Mouse (Mus musculus) hindbrain, postnatal 0 days (tissue): ENCODE results near the gene Kmt2c. TPM values are rescaled to one million over a fixed set of nuclear protein-coding genes. Genes with fewer than 3 reads are reported as not detected.
"Not testable (repeated sequence)": the region's sequence is repeated elsewhere in the genome, so short reads cannot be mapped to it uniquely, and the experiment has no call there.

Experiments used
- ATAC-seq: fragments of 200-750 bp; cut with Nextera tagmentation; 2 replicates; pipeline ENCODE4 v1.8.0; 2017; ENCODE audit warnings: mild to moderate bottlenecking, moderate TSS enrichment, moderate library complexity
- DNase-seq: peaks from one replicate; pipeline ENCODE4 v3.0.0-alpha.2; 2015; ENCODE audit warnings: low spot score
- H3K27ac ChIP-seq: fragments of 300-500 bp; sonication (generic); 2 replicates; pipeline ENCODE4 v1.5.1; 2014; ENCODE audit warnings: mild to moderate bottlenecking
- H3K27me3 ChIP-seq: fragments of 300-500 bp; sonication (generic); 2 replicates; pipeline ENCODE4 v1.6.1; 2014; ENCODE audit warnings: low read length, mixed read lengths; ENCODE audit not compliant: insufficient read depth
- H3K36me3 ChIP-seq: fragments of 300-500 bp; sonication (generic); 2 replicates; pipeline ENCODE4 v1.6.1; 2014; ENCODE audit warnings: low read length, mixed read lengths; ENCODE audit not compliant: insufficient read depth
- H3K4me1 ChIP-seq: fragments of 300-500 bp; sonication (generic); 2 replicates; pipeline ENCODE4 v1.6.1; 2014; ENCODE audit warnings: antibody characterized with exemption, low read length, mixed read lengths; ENCODE audit not compliant: insufficient read depth
- H3K4me2 ChIP-seq: fragments of 300-500 bp; sonication (generic); 2 replicates; pipeline ENCODE4 v1.6.1; 2014; ENCODE audit warnings: low read depth, mild to moderate bottlenecking, low read length, moderate library complexity, mixed read lengths
- H3K4me3 ChIP-seq: fragments of 300-500 bp; sonication (generic); 2 replicates; pipeline ENCODE4 v1.5.1; 2014; ENCODE audit warnings: low read length
- H3K9ac ChIP-seq: fragments of 300-500 bp; sonication (generic); replicated peaks from 2 replicates; pipeline ENCODE4 v1.6.1; 2014; ENCODE audit warnings: mild to moderate bottlenecking, low read length, moderate library complexity, mixed read lengths
- H3K9me3 ChIP-seq: fragments of 300-500 bp; sonication (generic); 2 replicates; pipeline ENCODE4 v1.6.1; 2016; ENCODE audit warnings: low read length, mixed read lengths
- CTCF ChIP-seq: IDR thresholded peaks from 2 replicates; pipeline ENCODE4 v1.5.1; 2016; ENCODE audit warnings: antibody characterized with exemption, control low read depth, low read depth
- WGBS: fragments of 180-500 bp; shearing (Covaris S2); extraction: QIAGEN DNeasy Blood & Tissue Kit; methylation state at CpG from one replicate; pipeline ENCODE4 v1.1.7; 2014; 5-methylcytosine and 5-hydroxymethylcytosine counted together
- polyA plus RNA-seq: library from polyadenylated mRNA; unstranded; fragments of >200 nt; fragmentation: Nextera tagmentation; extraction: Ambion mirVana; gene quantifications from 2 replicates; pipeline ENCODE4 v1.2.1, GENCODE M21; 2015
- total RNA-seq: library from RNA; depleted of rRNA; stranded (reverse); fragments of >200 nt; gene quantifications from 2 replicates; pipeline ENCODE4 v1.2.3, GENCODE M21; 2014

Gene Kmt2c
- total and polyA plus RNA-seq, 2 experiments from 2014 or later: 10.8 to 46.5 TPM

DNA sequence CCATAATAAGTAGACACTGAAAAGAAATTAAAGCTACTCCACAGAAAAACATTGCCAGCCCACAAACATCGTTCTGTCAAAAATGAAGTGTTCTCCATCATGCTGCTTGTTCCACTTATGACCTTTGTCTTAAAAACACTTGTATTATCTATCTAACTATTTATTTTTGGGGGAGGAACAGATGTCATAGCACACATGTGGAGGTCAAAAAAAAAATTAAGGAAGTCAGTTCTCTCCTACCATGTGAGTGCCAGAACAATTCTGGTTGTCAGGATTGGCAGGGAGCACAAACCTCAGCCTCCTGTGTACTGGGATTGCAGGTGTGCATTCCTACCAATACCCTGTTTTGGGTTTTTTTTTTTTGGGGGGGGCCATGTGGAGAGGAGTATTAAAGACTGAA lies 36.6 kb downstream of the Kmt2c start:
- H3K36me3 ChIP-seq: no peaks in the 10 kb centered on the region
- WGBS: 75% methylated on average over 1 of the region's 1 CpGs
- ATAC-seq: no peak
- H3K9ac ChIP-seq: no peak overlapping the region
- H3K9me3 ChIP-seq: no peaks in the 10 kb centered on the region
- TF ChIP-seq CTCF: no peak
- no peaks in the 10 kb centered on the region for H3K4me1 ChIP-seq
- H3K4me3 ChIP-seq: no peak overlapping the region
- no peak for DNase-seq
- no peak overlapping the region for H3K4me2 ChIP-seq
- H3K27ac ChIP-seq: no peak overlapping the region
- no peaks in the 10 kb centered on the region for H3K27me3 ChIP-seq

DNA sequence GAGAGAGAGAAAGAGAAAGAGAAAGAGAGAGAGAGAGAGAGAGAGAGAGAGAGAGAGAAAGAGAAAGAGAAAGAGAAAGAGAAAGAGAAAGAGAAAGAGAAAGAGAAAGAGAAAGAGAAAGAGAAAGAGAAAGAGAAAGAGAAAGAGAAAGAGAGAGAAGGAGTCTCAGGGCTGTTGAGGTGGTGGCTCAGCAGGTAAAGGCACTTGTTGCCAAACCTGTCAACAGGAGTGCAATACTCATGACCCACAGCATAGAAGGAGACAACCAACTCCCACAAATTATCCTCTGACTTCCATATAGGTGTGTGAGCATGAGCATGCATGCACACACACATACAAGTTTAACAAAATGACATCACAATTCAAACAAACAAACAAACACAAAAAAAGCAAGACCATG lies 43.2 kb downstream of the Kmt2c start:
- H3K9me3 ChIP-seq, H3K4me2 ChIP-seq, ATAC-seq, DNase-seq, H3K4me1 ChIP-seq, H3K4me3 ChIP-seq, H3K36me3 ChIP-seq, H3K9ac ChIP-seq, H3K27me3 ChIP-seq, H3K27ac ChIP-seq: not testable (repeated sequence)

DNA sequence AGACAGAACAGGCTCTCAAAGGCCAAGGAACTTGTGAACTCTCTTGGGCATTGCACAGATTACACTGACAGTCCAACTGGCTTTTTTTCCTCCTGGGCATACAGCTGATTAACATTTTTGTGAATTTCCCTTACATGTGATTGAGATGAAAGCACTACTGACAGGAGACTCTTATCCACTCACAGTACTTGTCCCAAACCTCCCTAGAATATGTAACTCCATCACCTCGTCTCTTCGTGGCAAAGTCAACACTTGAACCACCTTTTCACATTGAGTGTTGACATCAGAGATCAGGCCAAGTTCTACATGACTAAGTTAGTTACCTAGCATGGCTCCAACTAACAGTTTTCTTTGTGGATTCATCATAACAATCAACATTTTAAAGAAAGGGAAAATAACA lies 45.9 kb downstream of the Kmt2c start:
- 81% methylated on average over 2 of the region's 2 CpGs for whole genome bisulfite sequencing
- no peak for TF ChIP-seq CTCF
- Histone ChIP-seq H3K4me1 (no peaks in the 10 kb centered on the region), H3K9ac (no peak overlapping the region), H3K27me3 (no peaks in the 10 kb centered on the region), H3K4me2 (no peak overlapping the region), H3K9me3 (no peaks in the 10 kb centered on the region), H3K36me3 (no peaks in the 10 kb centered on the region), H3K4me3 (no peak overlapping the region), H3K27ac (no peak overlapping the region)
- DNase-seq (no peak), ATAC-seq (no peak)

DNA sequence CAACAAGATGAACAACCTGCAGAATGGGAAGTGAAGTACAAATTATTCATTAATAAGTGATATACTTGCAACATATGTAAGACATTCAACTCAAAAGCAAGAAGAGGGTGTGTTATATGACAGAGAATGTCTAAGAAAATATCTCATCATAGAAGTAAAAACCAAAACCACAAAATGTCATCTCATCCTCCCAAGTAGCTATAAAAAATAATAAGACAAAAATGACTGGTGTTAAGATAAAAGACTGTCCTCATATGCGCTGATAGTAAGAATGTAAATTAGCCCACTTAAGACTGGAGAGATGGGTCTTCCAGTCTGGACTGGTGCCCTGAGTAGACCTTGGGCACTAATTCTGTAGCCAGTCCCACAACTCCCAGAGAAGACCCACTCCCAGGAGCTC lies 61.1 kb downstream of the Kmt2c start:
- no peaks in the 10 kb centered on the region for H3K27me3 ChIP-seq
- WGBS: 96% methylated on average over 1 of the region's 1 CpGs
- no peak overlapping the region for H3K27ac ChIP-seq
- no peak for DNase-seq
- H3K4me1 ChIP-seq: no peaks in the 10 kb centered on the region
- no peaks in the 10 kb centered on the region for H3K36me3 ChIP-seq
- H3K9ac ChIP-seq: no peak overlapping the region
- no peak for ATAC-seq
- H3K4me3 ChIP-seq: no peak overlapping the region
- no peak overlapping the region for H3K4me2 ChIP-seq
- no peak for TF ChIP-seq CTCF
- H3K9me3 ChIP-seq: no peaks in the 10 kb centered on the region

DNA sequence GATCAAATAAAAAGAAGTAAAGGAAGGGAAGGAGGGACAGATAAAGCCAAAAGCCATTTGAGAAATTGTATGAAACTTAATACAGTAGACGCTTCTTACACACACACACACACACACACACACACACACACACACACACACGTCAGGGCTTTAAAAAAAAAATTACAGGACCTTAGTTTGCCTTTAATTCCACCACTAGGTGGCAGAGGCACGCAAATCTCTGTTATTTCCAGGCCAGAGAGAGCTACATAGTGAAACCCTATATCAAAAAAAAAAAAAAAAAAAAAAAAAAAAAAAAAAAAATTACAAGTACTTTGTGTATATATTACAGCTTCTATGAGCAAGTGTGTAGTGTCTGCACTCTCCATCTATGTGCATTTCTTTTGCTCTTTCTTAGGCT lies 62.5 kb downstream of the Kmt2c start:
- Histone ChIP-seq H3K9me3 (no peaks in the 10 kb centered on the region), H3K27me3 (no peaks in the 10 kb centered on the region), H3K9ac (no peak overlapping the region), H3K4me2 (no peak overlapping the region), H3K27ac (no peak overlapping the region), H3K4me1 (no peaks in the 10 kb centered on the region), H3K4me3 (no peak overlapping the region), H3K36me3 (no peaks in the 10 kb centered on the region)
- ATAC-seq (no peak), DNase-seq (peak; percentile 83)
- WGBS: 17% methylated on average over 3 of the region's 3 CpGs
- TF ChIP-seq CTCF: peak; percentile 71

DNA sequence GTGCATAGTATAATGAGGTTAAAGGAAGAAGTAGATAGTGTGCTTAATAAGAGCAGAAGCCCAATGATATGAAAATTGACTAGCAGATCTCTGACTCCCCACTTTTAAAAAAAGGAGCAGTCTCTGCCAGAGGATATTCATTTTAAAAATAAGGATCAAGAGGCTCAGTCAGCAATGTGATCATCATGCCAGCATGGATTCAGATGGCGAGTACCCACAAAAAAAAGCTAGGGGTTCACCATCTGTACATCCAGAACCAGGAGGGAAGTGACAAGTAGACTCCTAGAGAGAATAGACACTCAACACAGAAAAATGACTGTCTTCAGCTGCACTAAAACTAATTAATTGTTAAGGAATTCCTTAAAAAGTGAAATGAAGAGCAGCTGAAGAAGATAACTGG lies 76.0 kb downstream of the Kmt2c start:
- no peak for TF ChIP-seq CTCF
- Histone ChIP-seq H3K9me3 (no peaks in the 10 kb centered on the region), H3K9ac (no peak overlapping the region), H3K4me3 (no peak overlapping the region), H3K4me1 (no peaks in the 10 kb centered on the region), H3K27ac (no peak overlapping the region), H3K36me3 (no peaks in the 10 kb centered on the region), H3K4me2 (no peak overlapping the region), H3K27me3 (no peaks in the 10 kb centered on the region)
- no peak for ATAC-seq
- DNase-seq: no peak
- 71% methylated on average over 1 of the region's 1 CpGs for WGBS

DNA sequence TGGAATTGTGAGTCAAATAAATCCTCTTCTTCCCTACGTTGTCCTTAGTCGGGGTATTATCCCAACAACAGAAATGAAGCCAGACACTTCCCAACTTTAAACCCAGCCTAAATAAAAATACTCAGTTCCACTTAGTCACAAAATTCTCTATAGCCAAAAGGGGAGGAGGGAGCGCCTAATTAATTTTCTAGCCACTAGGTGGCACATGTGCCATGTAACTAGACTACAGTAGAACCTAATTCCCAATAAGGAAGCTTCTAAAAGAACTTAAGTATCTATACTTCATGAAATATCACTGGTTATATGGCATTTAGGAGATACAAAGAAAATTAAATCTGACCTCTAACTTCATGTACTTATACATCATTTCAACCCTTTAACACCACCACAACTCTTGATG lies 78.0 kb downstream of the Kmt2c start:
- TF ChIP-seq CTCF: peak; percentile 76
- no peak overlapping the region for H3K4me3 ChIP-seq
- no peak overlapping the region for H3K4me2 ChIP-seq
- WGBS: 42% methylated on average over 3 of the region's 3 CpGs
- no peak for ATAC-seq
- H3K27me3 ChIP-seq: no peaks in the 10 kb centered on the region
- no peak overlapping the region for H3K27ac ChIP-seq
- H3K36me3 ChIP-seq: no peaks in the 10 kb centered on the region
- H3K9me3 ChIP-seq: no peaks in the 10 kb centered on the region
- no peaks in the 10 kb centered on the region for H3K4me1 ChIP-seq
- DNase-seq: peak; percentile 79
- H3K9ac ChIP-seq: no peak overlapping the region

DNA sequence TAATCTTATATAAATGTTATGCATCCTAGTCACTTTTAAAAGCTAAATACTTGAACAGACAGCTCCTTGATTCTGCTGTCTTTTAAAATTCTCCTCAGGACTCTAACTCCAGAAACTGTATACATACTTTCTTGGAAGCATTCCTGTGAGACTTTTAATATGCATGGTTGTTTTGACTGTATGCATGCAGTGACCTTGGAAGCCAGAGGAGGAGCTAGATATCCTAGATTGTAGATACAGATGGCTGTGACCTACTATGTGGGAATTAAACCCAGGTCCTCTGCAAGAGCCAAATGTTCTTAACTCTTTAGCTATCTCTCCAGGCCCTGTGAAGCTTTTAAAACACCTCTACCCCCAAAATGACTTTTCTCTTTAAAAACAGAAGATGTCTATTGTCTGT lies 83.2 kb downstream of the Kmt2c start:
- TF ChIP-seq CTCF: peak; percentile 24; the same call in 1 of the 2 replicates
- no peaks in the 10 kb centered on the region for H3K27me3 ChIP-seq
- no peak for DNase-seq
- no peak overlapping the region for H3K4me3 ChIP-seq
- H3K9me3 ChIP-seq: no peaks in the 10 kb centered on the region
- ATAC-seq: no peak
- H3K4me1 ChIP-seq: no peaks in the 10 kb centered on the region
- no peak overlapping the region for H3K4me2 ChIP-seq
- 0 out of 2 replicates have a peak, but pooled peaks cover 4% of the 10 kb centered on the region for H3K36me3 ChIP-seq
- no peak overlapping the region for H3K9ac ChIP-seq
- no peak overlapping the region for H3K27ac ChIP-seq
